Mouse (Mus musculus) ovary, postnatal 14 days (tissue): ENCODE measurements around the gene Zfp948.
A peak's percentile ranks its signal among the peaks of the same experiment; 100 is the strongest.

Source experiments
- DNase-seq: peaks from one replicate; pipeline ENCODE4 v3.0.0; 2022; ENCODE audit warnings: low spot score

Gene Zfp948

DNA sequence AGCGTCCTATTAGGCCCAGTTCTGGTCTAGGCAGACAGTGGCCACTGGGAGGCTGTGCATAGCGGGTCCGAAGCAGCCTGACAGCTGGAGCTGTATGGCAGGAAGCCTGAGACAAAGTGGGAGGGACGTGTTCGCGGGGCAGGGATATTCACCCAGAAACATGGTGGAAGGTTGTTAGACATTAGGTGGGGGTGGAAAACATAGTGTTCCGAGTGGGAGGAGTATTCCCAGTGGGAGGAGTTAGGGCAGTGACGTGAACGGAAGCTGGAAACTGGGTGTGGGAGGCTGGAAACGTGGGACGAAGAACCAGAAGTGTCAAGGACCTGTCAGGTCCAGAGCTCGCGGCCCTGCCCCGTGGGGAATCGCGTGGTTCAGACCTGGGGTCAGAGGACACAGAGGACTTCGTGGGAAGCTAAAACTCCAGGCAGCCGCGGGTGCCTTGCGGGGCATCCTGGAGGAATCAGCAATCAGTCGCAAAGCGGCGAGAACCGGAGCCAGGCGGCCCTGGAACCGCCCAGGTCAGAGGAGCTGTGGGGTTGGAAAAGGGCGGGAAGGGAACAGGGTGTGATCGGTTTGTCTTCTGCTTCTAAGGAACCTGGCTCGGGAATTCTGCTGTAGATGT lies at the start of gene Zfp948:
Zfp948 (plus strand) TSS at position 281 of the 622 bp plus-strand sequence.
- DNase-seq: peak; percentile 77

DNA sequence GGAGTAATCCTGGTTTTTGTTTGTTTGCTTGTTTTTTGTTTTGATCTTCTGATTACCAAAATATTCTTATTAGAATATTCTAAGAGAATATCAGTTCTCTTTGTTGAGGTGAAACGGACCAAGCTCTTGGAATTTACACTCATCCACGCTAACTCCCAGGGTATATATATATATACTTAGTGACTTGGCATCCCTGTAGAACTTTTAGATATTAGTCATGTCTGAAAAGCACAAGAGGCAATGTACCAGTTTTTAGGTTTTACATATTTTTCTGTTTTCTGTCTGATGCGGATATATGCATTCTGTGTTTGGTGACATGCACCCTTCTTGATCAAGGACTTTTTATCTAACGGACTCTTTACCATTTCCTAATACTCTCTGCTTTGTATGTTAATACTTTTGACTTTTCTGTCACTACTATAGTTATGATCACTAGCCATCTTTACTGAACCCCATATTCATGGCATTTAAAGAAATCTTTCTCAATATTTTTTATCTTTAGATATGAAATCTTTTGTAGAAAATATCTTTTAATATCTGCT lies 49.6 kb upstream of the Zfp948 start:
- no peak for DNase-seq

GRCm38 (mm10) chr17:21526270-21526669 lies 40.5 kb upstream of the Zfp948 start:
- no peak for DNase-seq

GRCm38 (mm10) chr17:21530645-21531330 lies 36.0 kb upstream of the Zfp948 start:
- no peak for DNase-seq

DNA sequence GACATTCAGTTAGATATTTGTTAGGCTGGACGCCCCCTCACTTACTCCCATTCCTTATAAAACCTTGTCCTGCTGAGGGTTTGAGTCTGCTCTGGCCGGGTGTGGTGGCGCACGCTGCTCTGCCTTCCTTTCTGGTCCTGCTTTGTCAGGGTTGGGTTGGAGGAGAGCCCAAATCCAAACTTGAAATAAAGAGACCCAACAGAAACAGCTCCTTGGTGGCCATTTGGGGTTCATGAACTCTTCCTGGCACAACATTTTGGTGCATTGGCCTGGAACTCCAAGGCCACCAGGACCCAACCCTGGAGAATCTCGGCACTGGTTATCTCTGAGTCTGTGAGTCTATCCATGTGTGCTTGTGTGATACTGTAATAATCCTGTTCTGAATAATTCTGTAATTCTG lies 35.2 kb upstream of the Zfp948 start:
- DNase-seq: no peak

GRCm38 (mm10) chr17:21532101-21532951 lies 34.5 kb upstream of the Zfp948 start:
- peak; percentile 70 for DNase-seq

DNA sequence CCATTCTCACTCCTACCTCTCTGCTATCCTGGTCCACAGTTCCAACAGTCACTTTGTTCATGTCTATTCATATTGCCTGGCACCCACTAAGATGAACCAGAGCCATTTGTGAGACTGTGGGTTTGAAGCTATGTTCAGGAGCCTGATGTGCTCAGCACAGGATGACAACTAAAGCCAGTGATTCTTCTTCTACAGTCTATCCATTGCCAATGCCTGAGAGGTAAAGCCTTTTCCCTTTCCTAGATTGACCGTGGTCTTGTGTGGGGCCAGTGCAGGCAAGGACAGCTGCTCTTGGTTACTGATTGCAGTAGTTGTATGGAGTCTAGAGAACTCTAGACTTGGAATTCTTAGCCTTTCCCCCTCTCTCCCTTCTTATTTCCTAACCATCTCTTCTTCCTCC lies 32.8 kb upstream of the Zfp948 start:
- DNase-seq: no peak

DNA sequence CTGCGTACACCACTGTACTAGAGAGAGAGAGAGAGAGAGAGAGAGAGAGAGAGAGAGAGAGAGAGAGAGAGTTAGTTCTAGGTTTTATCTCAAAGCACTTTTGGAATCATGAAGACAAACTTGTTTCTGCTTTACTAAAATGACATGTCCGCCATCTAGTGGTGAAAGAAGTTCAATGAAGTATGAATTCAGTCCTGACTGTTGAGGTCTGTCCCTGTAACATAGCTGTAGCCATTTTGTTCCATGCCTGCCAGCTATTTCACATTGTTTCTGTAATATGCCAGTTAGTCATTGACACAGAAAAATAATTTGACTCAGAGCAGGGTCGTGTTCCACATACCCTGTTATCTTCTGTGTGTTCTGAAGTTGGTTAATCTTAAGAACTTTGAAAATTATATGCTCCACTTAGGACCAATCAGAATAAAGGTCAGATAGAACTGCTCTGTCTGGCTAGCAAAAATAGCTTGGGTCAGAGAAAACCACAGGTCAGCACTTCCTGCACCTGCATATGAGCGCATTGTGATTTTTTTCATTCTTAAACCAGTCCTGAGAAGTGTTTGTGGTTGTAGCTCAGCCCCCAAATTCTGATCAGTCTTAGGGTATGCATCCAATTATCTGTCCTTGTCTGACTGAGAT lies 32.2 kb upstream of the Zfp948 start:
- DNase-seq: peak; percentile 50

GRCm38 (mm10) chr17:21535096-21536001 lies 31.5 kb upstream of the Zfp948 start, which contains the start of gene Zfp52:
Gene Zfp52 (plus strand): TSS chr17:21535539.
- DNase-seq: peak; percentile 48

DNA sequence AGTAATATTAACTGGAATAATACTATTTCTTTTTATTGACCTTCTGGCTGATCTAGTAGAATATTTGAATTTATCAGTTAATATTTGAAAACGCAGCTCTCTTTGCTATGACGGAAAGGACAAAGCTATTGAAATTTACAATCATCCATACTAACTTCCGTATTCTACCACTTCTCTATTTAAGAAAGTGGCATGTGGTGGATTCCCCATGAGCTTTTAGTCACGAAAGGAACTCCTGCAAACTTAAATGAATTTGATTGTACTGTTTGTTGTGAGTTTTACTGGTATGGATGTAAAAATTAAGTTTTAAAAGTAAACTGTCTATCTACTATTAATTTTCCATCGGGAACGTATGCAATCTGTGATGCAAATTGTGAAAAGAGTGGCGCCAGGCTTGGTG lies 30.7 kb upstream of the Zfp948 start:
- no peak for DNase-seq

DNA sequence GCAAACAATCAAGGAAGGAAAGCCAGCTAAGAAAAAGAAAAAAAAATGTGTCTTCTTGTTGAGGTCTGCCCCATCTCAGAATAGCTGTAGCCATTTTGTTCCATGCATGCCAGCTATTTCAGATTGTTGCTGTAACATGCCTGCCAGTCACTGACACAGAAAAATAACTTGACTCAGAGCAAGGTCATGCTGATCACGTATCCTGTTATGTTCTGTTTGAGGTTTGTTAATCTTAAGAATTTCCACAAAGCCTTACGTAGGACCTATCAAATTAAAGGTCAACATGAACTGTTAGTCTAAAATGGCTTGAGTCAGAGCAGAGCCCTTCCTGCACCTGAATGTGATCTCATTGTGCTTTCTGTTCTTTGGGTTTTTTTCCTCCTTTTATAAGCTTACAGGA lies 30.1 kb upstream of the Zfp948 start:
- DNase-seq: no peak

DNA sequence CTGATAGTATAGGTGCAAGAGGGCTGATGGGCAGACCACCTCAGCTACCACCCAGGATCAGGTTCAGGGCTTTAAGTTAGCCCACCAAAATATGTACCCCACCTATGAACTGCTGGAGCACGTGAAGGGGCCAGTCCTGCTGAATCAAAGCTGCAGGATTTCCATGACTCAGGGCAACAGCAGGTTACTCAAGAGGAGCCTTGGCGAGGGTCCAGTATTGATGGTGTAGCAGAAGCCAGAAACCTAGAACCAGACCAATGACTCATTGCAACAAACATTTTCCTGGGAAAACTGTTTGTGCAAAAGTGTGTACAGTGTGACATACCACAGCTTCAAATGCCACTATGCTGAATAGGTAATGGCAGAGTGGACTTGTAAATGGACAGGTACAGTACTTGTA lies 9.0 kb upstream of the Zfp948 start:
- DNase-seq: no peak

- peak; percentile 9 for DNase-seq
Measured at GRCm38 (mm10) chr17:21566220-21566619, 588 bp upstream of the Zfp948 start.

GRCm38 (mm10) chr17:21567696-21568095 lies 888 bp downstream of the Zfp948 start:
- no peak for DNase-seq

GRCm38 (mm10) chr17:21579080-21579479 lies 12.3 kb downstream of the Zfp948 start:
- DNase-seq: no peak

DNA sequence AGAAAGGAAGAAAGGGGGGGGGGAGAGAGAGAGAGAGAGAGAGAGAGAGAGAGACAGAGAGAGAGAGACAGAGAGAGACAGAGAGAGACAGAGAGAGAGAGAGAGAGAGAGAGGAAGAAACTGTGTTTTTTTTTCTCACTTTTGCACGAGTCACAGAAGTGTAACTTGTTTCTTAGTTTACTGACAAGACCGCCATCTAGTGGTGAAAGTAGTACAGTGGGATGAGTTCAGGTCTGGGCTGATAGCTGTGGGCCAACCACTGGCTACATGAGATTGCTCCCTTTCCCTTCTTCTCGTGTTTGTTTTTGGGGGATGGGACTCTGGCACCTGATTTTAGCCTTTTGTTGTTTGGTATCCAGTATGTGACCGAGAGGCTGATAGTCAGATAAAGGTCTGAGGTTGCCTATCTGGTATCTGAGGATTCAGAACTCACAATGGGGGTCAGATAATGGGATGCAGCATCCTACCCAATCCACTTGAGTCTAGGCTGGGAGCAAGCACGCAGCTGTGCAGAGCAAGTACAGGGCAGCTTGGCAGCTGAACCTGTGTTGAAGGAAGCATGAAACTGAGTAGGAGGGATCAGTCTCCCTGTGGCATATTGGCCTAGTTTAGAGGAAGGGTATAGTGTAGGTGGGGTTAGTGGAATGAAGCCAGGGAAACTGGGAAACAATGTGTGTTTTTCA lies 12.8 kb downstream of the Zfp948 start:
- peak; percentile 34 for DNase-seq

DNA sequence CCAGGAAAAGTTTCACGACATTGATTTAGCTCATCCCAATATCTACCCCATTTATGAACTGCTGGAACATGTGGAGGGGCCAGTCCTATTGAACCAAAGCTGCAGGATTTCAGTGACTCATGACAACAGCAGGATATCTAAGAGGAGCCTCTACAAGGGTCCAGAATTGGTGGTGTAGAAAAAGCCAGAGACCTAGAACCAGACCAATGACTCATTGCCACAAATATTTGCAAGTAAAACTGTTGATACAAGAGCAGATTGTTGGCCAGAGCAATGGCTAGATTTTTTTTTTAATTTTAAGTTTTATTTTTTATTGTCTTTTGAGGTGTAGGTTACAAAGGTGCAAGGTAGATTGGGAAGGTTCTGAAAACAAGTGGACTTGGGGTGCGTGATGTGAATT lies 18.7 kb downstream of the Zfp948 start:
- no peak for DNase-seq

DNA sequence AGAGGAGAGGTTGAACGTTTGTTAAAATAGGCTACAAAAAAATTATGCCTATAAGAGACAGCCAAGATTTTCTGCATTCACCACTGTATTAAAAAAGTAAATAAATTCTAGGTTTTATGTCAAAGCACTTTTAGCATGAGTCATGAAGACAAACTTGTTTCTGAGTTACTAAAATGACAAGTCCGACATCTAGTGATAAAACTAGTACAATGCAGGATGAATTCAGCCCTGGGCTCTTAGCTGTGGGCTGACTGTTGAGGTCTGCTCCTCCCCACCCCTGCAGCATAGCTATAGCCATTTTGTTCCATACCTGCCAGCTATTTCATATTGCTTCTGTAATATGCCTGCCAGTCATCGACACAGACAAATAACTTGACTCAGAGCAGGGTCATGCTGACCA lies 49.5 kb downstream of the Zfp948 start:
- no peak for DNase-seq

DNA sequence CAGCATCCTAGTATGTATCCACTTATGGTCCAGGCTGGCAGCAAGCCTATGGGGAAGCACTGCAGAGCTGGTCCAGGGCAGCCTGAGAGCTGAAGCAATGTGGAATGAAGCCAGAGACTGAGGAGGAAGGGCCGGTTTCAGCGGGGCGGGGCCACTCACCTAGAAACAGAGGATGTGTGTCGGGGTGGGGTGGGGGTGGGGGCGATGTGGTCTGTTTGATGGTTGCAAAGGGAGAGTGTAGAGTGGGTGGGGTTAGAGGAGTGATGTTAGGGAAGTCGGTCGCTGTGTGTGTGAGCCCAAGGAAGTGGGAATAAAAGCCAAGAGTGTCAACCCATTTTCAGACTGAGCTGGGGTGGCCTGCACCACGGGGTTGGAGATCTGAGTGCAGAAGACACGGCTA lies 50.5 kb downstream of the Zfp948 start:
- no peak for DNase-seq

GRCm38 (mm10) chr17:21623647-21624046 lies 56.8 kb downstream of the Zfp948 start:
- no peak for DNase-seq
